13 mouse cellular contexts compared by ENCODE assay signal in the genomic region with DNA sequence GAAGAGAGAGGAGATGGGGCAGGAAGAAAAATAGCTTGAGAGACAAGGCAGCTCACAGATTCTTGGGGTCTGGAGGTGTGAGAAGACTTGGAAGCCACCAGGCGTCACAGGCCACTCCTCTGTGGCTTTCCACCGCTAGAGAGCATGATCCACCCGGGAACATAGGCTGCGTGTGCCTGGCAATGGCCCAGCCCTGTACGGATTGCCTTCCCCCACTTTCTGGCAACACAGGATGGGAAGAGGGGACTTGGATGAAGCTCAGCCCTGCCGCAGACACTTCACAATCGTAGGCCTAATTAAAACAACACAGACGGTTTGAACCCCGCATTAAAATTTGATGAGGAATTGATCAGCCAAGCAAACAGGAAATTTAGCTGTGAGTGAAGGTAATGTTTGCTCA.
DNase-seq lines count a peak whose midpoint lies in the region; ATAC-seq lines count a peak whose summit lies in the region.
"Had no signal": no experiment of that assay in that cellular context is flagged by ENCODE, and none has a peak within 500 bp of the region (broad histone marks: within the 10 kb centered on the region; RNA-seq: fewer than 3 reads in every experiment).

No protein-coding gene starts in this region.

- peak; percentile 5 for DNase-seq in embryo, embryonic 11 days
- DNase-seq in embryo, embryonic 10 days (ENCODE audit: low spot score) = no peak
- peak; percentile 72 for DNase-seq in layer of hippocampus, adult 9-11 months
- DNase-seq in right cerebral cortex, postnatal 14 days = peak; percentile 23
- no peak for DNase-seq in heart, postnatal 14 days
- DNase-seq: thymus, adult 2 months had no signal

- no peaks in the 10 kb centered on the region for H3K9me3 ChIP-seq in neural tube, embryonic 13.5 days
- no peaks in the 10 kb centered on the region for H3K9me3 ChIP-seq in neural tube, embryonic 15.5 days (replicated peaks)
- no peaks in the 10 kb centered on the region for H3K9me3 ChIP-seq in kidney, embryonic 15.5 days (replicated peaks)
- H3K9me3 ChIP-seq: limb, embryonic 12.5 days; lung, embryonic 15.5 days had no signal

- H3K4me3 ChIP-seq in neural tube, embryonic 13.5 days = no peak overlapping the region
- no peak overlapping the region for H3K4me3 ChIP-seq in neural tube, embryonic 15.5 days (replicated peaks)
- no peak overlapping the region for H3K4me3 ChIP-seq in kidney, embryonic 15.5 days (replicated peaks)
- H3K4me3 ChIP-seq: limb, embryonic 12.5 days; lung, embryonic 15.5 days had no signal

- no peak overlapping the region for H3K9ac ChIP-seq in neural tube, embryonic 13.5 days
- no peak overlapping the region for H3K9ac ChIP-seq in neural tube, embryonic 15.5 days (replicated peaks)
- no peak overlapping the region for H3K9ac ChIP-seq in kidney, embryonic 15.5 days
- H3K9ac ChIP-seq: limb, embryonic 12.5 days; lung, embryonic 15.5 days had no signal

- H3K36me3 ChIP-seq in neural tube, embryonic 13.5 days = no peaks in the 10 kb centered on the region
- no peaks in the 10 kb centered on the region for H3K36me3 ChIP-seq in neural tube, embryonic 15.5 days
- no peaks in the 10 kb centered on the region for H3K36me3 ChIP-seq in kidney, embryonic 15.5 days
- H3K36me3 ChIP-seq: G1E; limb, embryonic 12.5 days; lung, embryonic 15.5 days had no signal

- ATAC-seq in neural tube, embryonic 13.5 days (ENCODE audit: low read depth) = peak; percentile 52; the same call in 1 of the 2 replicates
- no peak for ATAC-seq in neural tube, embryonic 15.5 days (ENCODE audit: low FRiP score)
- ATAC-seq in kidney, embryonic 15.5 days (replicated peaks; ENCODE audit: low FRiP score) = no peak

- H3K4me2 ChIP-seq in neural tube, embryonic 13.5 days = no peak overlapping the region
- H3K4me2 ChIP-seq in neural tube, embryonic 15.5 days = no peak overlapping the region
- H3K4me2 ChIP-seq in kidney, embryonic 15.5 days = no peak overlapping the region
- H3K4me2 ChIP-seq: limb, embryonic 12.5 days; lung, embryonic 15.5 days had no signal

- H3K4me1 ChIP-seq in neural tube, embryonic 13.5 days (replicated peaks) = peaks cover 29% of the 10 kb centered on the region
- peaks cover 21% of the 10 kb centered on the region for H3K4me1 ChIP-seq in neural tube, embryonic 15.5 days
- peaks cover 8% of the 10 kb centered on the region for H3K4me1 ChIP-seq in kidney, embryonic 15.5 days
- H3K4me1 ChIP-seq: lung, embryonic 15.5 days had no signal

- WGBS in neural tube, embryonic 13.5 days = 43% methylated on average over 9 of the region's 9 CpGs
- WGBS in neural tube, embryonic 15.5 days = 27% methylated on average over 9 of the region's 9 CpGs
- 62% methylated on average over 9 of the region's 9 CpGs for WGBS in kidney, embryonic 15.5 days

- intact Hi-C loops in heart, postnatal 14 days (cut with DNase I) = no loop called here

- peaks cover 26% of the 10 kb centered on the region for H3K27me3 ChIP-seq in neural tube, embryonic 13.5 days
- peaks cover 11% of the 10 kb centered on the region; the same call in 1 of the 2 replicates for H3K27me3 ChIP-seq in neural tube, embryonic 15.5 days (replicated peaks)
- no peaks in the 10 kb centered on the region for H3K27me3 ChIP-seq in kidney, embryonic 15.5 days
- H3K27me3 ChIP-seq: limb, embryonic 12.5 days; lung, embryonic 15.5 days had no signal

- H3K27ac ChIP-seq in neural tube, embryonic 13.5 days (replicated peaks) = peak overlapping the region; percentile 46; the same call in 1 of the 2 replicates
- no peak overlapping the region for H3K27ac ChIP-seq in neural tube, embryonic 15.5 days (replicated peaks)
- no peak overlapping the region for H3K27ac ChIP-seq in kidney, embryonic 15.5 days
- H3K27ac ChIP-seq: kidney, postnatal 0 days; limb, embryonic 12.5 days; lung, embryonic 15.5 days had no signal

Comparison
In these comparisons a context has a peak if more than half of its experiments do, and no peak if none do; other contexts are left out.
1. DNase-seq: peak in embryo, embryonic 11 days (single experiment), layer of hippocampus, adult 9-11 months (single experiment) and right cerebral cortex, postnatal 14 days (single experiment); none in embryo, embryonic 10 days (single experiment) and heart, postnatal 14 days (0 of 2).